Mouse (Mus musculus) left cerebral cortex, postnatal 14 days (tissue): ENCODE data around the gene Cldn34a. TPM values are rescaled to one million over a fixed set of nuclear protein-coding genes. Genes with fewer than 3 reads are reported as not detected.
"Not testable (repeated sequence)": the region's sequence is repeated elsewhere in the genome, so short reads cannot be mapped to it uniquely, and the experiment has no call there.

ENCODE experiments used
- DNase-seq, 2 experiments: peaks; one replicate each; pipeline ENCODE4 v3.0.0; 2021 to 2022; ENCODE audit warnings: low spot score in 2 of 2, mixed read lengths in 1 of 2
- intact Hi-C: fragments of 180-260 bp; cut with DNase I; formaldehyde crosslinking; loops from one replicate; pipeline ENCODE4 v1.15.1; 2025
- long read RNA-seq, 2 experiments: library from polyadenylated mRNA; stranded (forward); transcript quantifications; one replicate each; pipeline ENCODE4 v2.0.0; 2021
- total RNA-seq, 2 experiments: library from RNA; stranded (reverse); gene quantifications; 2 replicates each; pipeline ENCODE4 v1.2.3; 2021

The Cldn34a gene
- not detected for total RNA-seq
- long read RNA-seq, experiment 1, result 0 reads
- long read RNA-seq, experiment 2, result 0 reads

DNA sequence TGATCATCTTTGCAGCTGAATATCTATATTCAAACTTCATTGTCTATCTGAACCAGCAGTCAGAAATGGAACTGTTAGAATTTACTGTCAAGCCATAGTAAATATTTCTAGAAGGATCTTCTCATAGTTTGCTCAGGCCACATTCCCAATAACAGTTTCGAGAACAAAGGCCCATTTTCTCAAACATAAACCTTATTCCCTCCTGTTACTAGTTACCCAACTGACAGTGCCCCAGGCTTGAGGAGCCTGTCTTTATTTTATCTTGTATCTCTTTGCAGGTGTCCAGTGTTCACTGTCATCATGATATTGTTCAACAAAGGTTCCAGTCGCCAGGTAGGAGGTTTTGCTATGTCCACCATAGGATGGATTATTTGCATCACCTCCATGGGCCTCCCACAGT lies at the start of gene Cldn34a:
Gene Cldn34a (plus strand): TSS at position 301 of the 400 bp plus-strand sequence.
- DNase-seq, result no peak
- intact Hi-C loops, result no loop called here

DNA sequence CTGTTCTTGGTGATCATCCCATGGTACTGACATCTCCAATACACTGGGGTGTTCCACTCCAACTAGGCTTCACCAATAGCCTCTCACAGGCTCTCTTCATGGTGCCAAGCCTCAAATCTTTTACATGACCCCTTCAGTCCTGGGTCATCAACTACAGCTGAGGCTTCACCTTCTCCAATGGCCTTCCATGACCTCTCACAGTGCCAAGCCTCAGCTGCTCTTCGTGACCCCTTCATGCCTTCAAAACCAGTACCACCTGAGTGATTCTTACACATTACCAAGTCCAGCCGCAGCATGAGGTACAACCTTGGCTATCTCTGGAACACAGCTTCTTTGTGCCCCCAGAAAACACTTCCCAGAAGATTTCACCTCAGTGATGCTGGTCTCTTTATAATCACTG lies 44.5 kb upstream of the Cldn34a start:
- intact Hi-C loops, result loop anchor here (10.0 kb wide), 1 partner anchor 104 kb away; no protein-coding TSS in a partner anchor

DNA sequence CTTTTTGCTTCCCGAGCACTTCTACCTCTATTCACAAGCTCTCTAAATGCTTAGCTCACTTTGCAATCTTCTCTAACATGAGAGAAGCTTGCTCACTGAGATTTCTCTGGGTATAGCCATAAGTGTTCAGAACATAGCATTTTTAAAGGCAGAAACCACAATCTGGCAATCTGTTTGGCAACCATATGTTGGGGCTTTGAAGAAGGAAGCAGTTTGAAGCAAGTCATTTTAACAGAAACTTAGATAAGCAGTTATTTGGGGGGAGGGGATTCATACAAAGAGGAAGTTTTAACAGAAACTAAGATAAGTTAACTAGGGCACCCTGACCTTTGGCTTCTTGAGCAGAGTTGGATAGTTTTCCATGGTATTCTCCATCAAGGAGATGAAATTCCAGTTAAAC lies 17.4 kb upstream of the Cldn34a start:
- no peak for DNase-seq
- intact Hi-C loops, result no loop called here

More for the DNA sequence above, 44.5 kb upstream of the Cldn34a start:
- DNase-seq, result not testable (repeated sequence)

DNA sequence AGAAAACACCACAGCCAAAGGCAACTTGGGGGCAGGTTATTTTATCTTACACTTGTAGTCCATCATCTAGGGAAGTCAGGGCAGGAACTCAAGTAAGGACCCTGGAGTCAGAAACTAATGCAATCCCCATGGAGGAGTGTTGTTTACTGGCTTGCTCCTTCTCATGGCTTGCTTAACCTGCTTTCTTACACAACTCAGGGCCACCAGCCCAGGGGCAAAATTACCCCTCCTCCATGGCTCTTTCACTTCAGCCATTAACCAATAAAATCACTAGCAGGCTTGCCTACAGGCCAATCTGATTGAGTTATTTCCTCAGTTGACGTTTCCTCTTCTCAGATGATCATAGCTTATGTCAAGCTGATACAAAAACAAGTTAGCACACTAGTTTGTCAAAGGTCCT lies 15.0 kb upstream of the Cldn34a start:
- no peak for DNase-seq
- intact Hi-C loops, result no loop called here

DNA sequence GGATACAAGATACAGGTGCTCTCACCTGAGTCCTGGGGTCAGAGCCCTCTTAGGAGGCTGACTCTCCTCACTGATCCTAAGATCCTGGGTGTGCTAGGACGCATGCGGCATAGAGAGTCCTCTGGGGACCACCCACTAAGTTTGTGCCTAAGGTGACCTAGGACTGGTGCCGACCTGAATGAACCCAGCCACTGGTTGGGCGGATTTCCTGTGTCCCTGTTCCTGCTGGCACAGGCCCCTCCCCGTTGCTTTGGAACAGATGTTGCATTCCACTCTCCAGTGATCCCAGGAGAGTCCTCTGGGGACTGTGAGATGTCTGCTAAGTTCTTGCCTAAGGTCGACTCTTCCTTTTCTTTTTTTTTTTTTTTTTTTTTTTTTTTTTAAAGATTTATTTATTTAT lies 5.7 kb upstream of the Cldn34a start:
- no peak for DNase-seq
- intact Hi-C loops, result no loop called here

Other genes with a start within 250 kb of the Cldn34a start
- gene Kantr, start 235.8 kb upstream of the Cldn34a start, total RNA-seq, result 10 to 100 TPM; 45.2 to 53.4 TPM
- 10 to 100 TPM; 65.9 to 78.1 TPM for gene Tspyl2, start 220.9 kb upstream of the Cldn34a start, total RNA-seq
- 10 to 100 TPM; 20.4 to 21.2 TPM for gene Gpr173, start 194.6 kb upstream of the Cldn34a start, total RNA-seq
- gene Shroom2, start 206.1 kb downstream of the Cldn34a start, total RNA-seq, result 100 to 1,000 TPM; 137 to 144 TPM
- under 1 TPM; 0.22 to 0.47 TPM for gene Gpr143, start 218.6 kb downstream of the Cldn34a start, total RNA-seq